In genomic region chr5:144246669-144247068, GRCm38 (mm10) we compare ENCODE assay signal across 16 mouse cellular contexts. TPM values are rescaled to one million over a fixed set of nuclear protein-coding genes. Genes with fewer than 3 reads are reported as not detected.
"Had no signal": no experiment of that assay in that cellular context is flagged by ENCODE, and none has a peak within 500 bp of the region (broad histone marks: within the 10 kb centered on the region; RNA-seq: fewer than 3 reads in every experiment).

No protein-coding gene starts in this region.

- H3K4me1 ChIP-seq: midbrain, embryonic 12.5 days; neural tube, embryonic 13.5 days had no signal

- H3K9me3 ChIP-seq: intestine, embryonic 15.5 days had no signal

- DNase-seq: kidney, adult 18-20 months; kidney, postnatal 36 days; right cerebral cortex, postnatal 14 days; thymus, adult 2 months; thymus, postnatal 25 days had no signal

- H3K4me3 ChIP-seq: intestine, embryonic 15.5 days; kidney, embryonic 15.5 days; layer of hippocampus, adult 2 months; left cerebral cortex, adult 2 months; limb, embryonic 10.5 days; liver, embryonic 15.5 days; lung, embryonic 15.5 days; midbrain, embryonic 12.5 days; neural tube, embryonic 13.5 days had no signal

- H3K9ac ChIP-seq: intestine, embryonic 15.5 days; kidney, embryonic 15.5 days; liver, embryonic 15.5 days; lung, embryonic 15.5 days; midbrain, embryonic 12.5 days; neural tube, embryonic 13.5 days had no signal

- H3K4me2 ChIP-seq: intestine, embryonic 15.5 days; kidney, embryonic 15.5 days; liver, embryonic 11.5 days; liver, embryonic 15.5 days; midbrain, embryonic 12.5 days; neural tube, embryonic 13.5 days had no signal

- H3K27me3 ChIP-seq: intestine, embryonic 15.5 days; kidney, embryonic 15.5 days; liver, embryonic 15.5 days; lung, embryonic 15.5 days; midbrain, embryonic 12.5 days; neural tube, embryonic 13.5 days had no signal

- ATAC-seq: midbrain, embryonic 16.5 days had no signal

- H3K36me3 ChIP-seq: intestine, embryonic 15.5 days; kidney, embryonic 15.5 days; limb, embryonic 10.5 days; liver, embryonic 15.5 days; lung, embryonic 15.5 days; midbrain, embryonic 12.5 days; neural tube, embryonic 13.5 days had no signal

- H3K27ac ChIP-seq: intestine, embryonic 15.5 days; layer of hippocampus, adult 2 months; left cerebral cortex, adult 2 months; limb, embryonic 10.5 days; liver, embryonic 15.5 days; midbrain, embryonic 12.5 days; neural tube, embryonic 13.5 days had no signal

RNA-seq across cellular contexts. Expression of gene Bhlha15, which starts 56.6 kb away (rescaled TPM):
- polyA plus RNA-seq: midbrain, embryonic 12.5 days; midbrain, embryonic 16.5 days had no signal
